Mouse (Mus musculus): ENCODE results near the gene BC025446. TPM values are rescaled to one million over a fixed set of nuclear protein-coding genes. Genes with fewer than 3 reads are reported as not detected.

BC025446 gene
- polyA plus RNA-seq, 1 experiment from 2014 or later, result 28.6 TPM

DNA sequence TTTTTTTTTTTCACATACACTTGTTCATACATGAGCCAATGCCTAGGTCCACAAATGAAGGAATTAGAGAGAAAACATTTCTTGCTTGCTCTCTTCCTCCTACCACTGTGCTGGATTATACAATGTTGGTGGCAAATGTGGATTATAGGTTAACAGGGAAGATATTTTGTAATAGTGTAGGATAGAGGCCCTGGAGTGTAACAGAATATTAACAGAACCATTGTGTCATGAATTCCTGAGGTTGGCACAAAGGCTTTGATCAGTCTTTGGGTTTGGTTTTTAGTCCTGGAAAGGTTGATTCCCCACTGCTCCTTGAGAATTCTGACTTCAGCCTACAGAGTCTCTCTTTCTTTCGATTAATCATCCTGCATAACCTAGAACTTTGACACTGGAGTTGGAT lies 50.5 kb downstream of the BC025446 start:
- 61% methylated on average over 1 of the region's 1 CpGs for WGBS
- DNase-seq (ENCODE audit: low spot score) (no peak), ATAC-seq (replicated peaks; ENCODE audit: low FRiP score, low read depth) (no peak)
- no peak for TF ChIP-seq CTCF (IDR thresholded peaks at IDR 0.05; ENCODE audit: low read depth)
- Histone ChIP-seq H3K4me1 (replicated peaks; ENCODE audit: insufficient read depth, low read length) (no peaks in the 10 kb centered on the region), H3K4me3 (replicated peaks; ENCODE audit: low read depth, low read length) (no peak overlapping the region), H3K27me3 (ENCODE audit: insufficient read depth, low read length) (no peaks in the 10 kb centered on the region), H3K9ac (ENCODE audit: low read depth, low read length) (no peak overlapping the region), H3K9me3 (replicated peaks; ENCODE audit: low read length) (no peaks in the 10 kb centered on the region), H3K36me3 (ENCODE audit: insufficient read depth, low read length) (no peaks in the 10 kb centered on the region), H3K4me2 (ENCODE audit: low read length) (no peak overlapping the region), H3K27ac (no peak overlapping the region)

DNA sequence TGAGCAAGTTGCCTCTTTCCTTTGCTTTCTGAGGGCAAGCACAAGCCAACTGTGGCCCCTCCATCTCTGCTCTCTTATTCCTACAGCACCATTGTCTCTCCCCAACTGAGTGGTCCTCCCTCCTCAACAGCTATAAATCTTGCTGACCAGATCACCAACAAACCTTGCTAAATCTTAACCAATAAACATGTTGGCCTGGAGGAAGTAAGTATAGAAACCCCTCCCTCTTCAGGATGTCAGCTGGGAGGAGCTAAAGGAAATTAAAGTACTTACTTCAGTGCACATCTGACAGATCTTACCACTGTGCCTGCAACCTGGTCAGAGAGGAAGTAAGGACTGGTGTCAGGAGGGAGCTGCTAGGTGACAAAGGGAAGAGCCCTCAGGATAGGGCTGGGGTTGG lies 51.9 kb downstream of the BC025446 start, which contains the start of gene Ly6f:
Ly6f (plus strand) TSS at position 301 of the 400 bp plus-strand sequence.
- H3K36me3 ChIP-seq (ENCODE audit: insufficient read depth, low read length), result no peaks in the 10 kb centered on the region
- no peak within 1 kb of the TSS for H3K27ac ChIP-seq
- no peak for TF ChIP-seq CTCF (IDR thresholded peaks at IDR 0.05; ENCODE audit: low read depth)
- H3K9me3 ChIP-seq (replicated peaks; ENCODE audit: low read length), result no peaks in the 10 kb centered on the region
- no peak within 1 kb of the TSS for H3K4me3 ChIP-seq (replicated peaks; ENCODE audit: low read depth, low read length)
- DNase-seq (ENCODE audit: low spot score), result no peak
- no peak within 1 kb of the TSS for H3K4me2 ChIP-seq (ENCODE audit: low read length)
- no peaks in the 10 kb centered on the region for H3K4me1 ChIP-seq (replicated peaks; ENCODE audit: insufficient read depth, low read length)
- H3K27me3 ChIP-seq (ENCODE audit: insufficient read depth, low read length), result no peaks in the 10 kb centered on the region
- no peak within 1 kb of the TSS for H3K9ac ChIP-seq (ENCODE audit: low read depth, low read length)
- no peak for ATAC-seq (replicated peaks; ENCODE audit: low FRiP score, low read depth)

DNA sequence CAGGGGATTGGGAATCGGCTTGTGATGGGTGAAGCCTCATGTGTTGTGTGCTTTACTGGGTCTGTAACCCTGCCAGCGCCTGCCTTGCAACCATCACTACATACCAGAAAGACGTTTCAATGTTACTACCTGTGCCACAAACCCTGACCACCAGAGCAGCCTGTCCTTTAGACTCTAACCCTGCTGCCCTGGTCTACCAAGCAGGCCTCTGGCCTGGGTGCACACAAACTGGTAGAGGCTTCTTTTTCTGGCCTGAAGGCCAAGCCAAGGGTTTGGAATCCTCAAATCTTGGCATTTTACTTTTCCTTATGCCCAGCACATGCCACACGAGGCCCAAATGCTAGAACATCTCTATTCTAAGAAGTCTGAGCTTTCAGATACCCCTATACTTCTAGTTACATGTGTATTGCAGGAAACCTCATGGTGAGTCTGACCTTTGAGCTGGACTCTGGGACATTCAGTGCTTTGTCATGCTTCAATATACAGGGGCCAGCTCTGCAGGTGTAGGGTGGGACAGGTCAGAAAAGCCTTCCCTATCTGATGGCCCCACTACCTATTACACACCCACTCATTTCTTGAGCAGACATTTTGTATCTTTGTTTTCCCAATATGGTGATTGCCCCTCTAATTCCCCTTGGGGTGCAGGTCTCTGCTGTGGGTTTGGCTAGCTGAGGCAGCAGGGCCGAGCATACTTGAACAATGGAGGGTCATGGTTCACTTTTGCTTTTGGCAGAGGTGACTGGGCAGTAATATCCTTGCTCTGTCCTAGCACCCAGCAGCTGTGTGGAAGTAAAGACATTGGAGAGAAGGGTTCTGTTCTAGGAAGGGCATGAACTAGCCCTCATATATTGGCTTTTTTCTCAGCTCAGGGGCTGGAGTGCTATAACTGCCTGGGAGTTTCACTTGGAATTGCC lies 53.0 kb downstream of the BC025446 start:
- Histone ChIP-seq H3K27me3 (ENCODE audit: insufficient read depth, low read length) (no peaks in the 10 kb centered on the region), H3K4me3 (replicated peaks; ENCODE audit: low read depth, low read length) (no peak overlapping the region), H3K4me2 (ENCODE audit: low read length) (no peak overlapping the region), H3K36me3 (ENCODE audit: insufficient read depth, low read length) (no peaks in the 10 kb centered on the region), H3K4me1 (replicated peaks; ENCODE audit: insufficient read depth, low read length) (no peaks in the 10 kb centered on the region), H3K9ac (ENCODE audit: low read depth, low read length) (no peak overlapping the region), H3K27ac (no peak overlapping the region), H3K9me3 (replicated peaks; ENCODE audit: low read length) (no peaks in the 10 kb centered on the region)
- TF ChIP-seq CTCF (IDR thresholded peaks at IDR 0.05; ENCODE audit: low read depth), result no peak
- 79% methylated on average over 5 of the region's 5 CpGs for WGBS
- peak; percentile 40; the same call in 1 of the 2 replicates for ATAC-seq (replicated peaks; ENCODE audit: low FRiP score, low read depth)
- no peak for DNase-seq (ENCODE audit: low spot score)

DNA sequence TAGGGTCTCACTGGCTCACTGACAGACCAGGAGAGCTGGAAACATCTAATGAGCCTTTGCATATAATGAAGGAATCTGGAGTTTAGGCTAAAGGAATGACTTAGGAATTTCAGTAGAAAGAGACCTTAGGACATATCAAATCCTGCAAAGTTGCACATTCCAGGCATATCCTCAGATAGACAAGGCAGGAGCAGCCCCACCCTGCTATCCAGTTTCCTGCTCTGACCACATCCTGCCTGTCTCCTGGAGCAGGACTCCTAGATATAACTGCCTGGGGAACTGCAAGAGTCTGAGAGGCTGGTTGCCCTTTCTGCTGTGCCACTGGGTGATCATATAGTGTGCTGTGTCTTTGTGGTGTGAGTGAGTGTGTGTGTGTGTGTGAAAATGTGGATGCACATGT lies 54.0 kb downstream of the BC025446 start:
- TF ChIP-seq CTCF (IDR thresholded peaks at IDR 0.05; ENCODE audit: low read depth), result no peak
- H3K27me3 ChIP-seq (ENCODE audit: insufficient read depth, low read length), result no peaks in the 10 kb centered on the region
- no peak overlapping the region for H3K9ac ChIP-seq (ENCODE audit: low read depth, low read length)
- H3K4me1 ChIP-seq (replicated peaks; ENCODE audit: insufficient read depth, low read length), result no peaks in the 10 kb centered on the region
- no peak overlapping the region for H3K4me3 ChIP-seq (replicated peaks; ENCODE audit: low read depth, low read length)
- no peak for DNase-seq (ENCODE audit: low spot score)
- no peaks in the 10 kb centered on the region for H3K9me3 ChIP-seq (replicated peaks; ENCODE audit: low read length)
- H3K4me2 ChIP-seq (ENCODE audit: low read length), result no peak overlapping the region
- H3K36me3 ChIP-seq (ENCODE audit: insufficient read depth, low read length), result no peaks in the 10 kb centered on the region
- no peak overlapping the region for H3K27ac ChIP-seq
- ATAC-seq (replicated peaks; ENCODE audit: low FRiP score, low read depth), result no peak

DNA sequence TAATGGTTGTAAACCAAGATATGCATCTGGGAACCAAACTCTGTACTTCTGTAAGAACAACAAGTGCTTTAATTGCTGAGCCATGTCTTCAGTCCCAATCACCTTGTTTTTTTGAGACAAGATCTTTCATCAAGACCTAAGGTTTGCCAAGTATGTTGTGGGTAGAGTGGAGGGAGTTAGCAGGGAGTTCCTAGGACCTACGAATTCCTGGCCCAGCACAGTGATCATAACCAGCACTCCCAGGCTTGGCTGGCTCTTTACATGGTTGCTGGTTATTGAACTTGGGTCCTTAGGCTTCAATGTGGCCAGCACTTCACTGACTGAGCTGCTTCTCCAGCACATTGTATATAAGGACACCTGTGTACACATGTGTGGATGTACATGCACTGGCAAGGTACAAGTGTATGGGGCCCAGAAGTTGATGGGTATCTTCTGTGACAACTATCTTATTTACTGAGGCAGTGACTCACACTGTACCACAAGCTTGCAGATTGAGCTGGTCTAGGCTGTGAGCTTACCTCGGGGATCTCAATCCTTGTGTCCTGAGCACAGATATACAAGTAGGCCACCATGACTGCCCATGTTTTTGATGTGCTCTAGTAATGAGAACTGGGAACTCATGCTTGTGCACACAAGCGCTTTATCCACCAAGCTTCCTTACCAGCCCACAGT lies 54.7 kb downstream of the BC025446 start:
- H3K9ac ChIP-seq (ENCODE audit: low read depth, low read length), result no peak overlapping the region
- ATAC-seq (replicated peaks; ENCODE audit: low FRiP score, low read depth) (no peak), DNase-seq (ENCODE audit: low spot score) (no peak)
- no peak overlapping the region for H3K4me2 ChIP-seq (ENCODE audit: low read length)
- no peaks in the 10 kb centered on the region for H3K36me3 ChIP-seq (ENCODE audit: insufficient read depth, low read length)
- no peak overlapping the region for H3K4me3 ChIP-seq (replicated peaks; ENCODE audit: low read depth, low read length)
- WGBS, result 75% methylated on average over 3 of the region's 3 CpGs
- H3K4me1 ChIP-seq (replicated peaks; ENCODE audit: insufficient read depth, low read length), result no peaks in the 10 kb centered on the region
- TF ChIP-seq CTCF (IDR thresholded peaks at IDR 0.05; ENCODE audit: low read depth), result no peak
- H3K27me3 ChIP-seq (ENCODE audit: insufficient read depth, low read length), result no peaks in the 10 kb centered on the region
- H3K27ac ChIP-seq, result no peak overlapping the region
- H3K9me3 ChIP-seq (replicated peaks; ENCODE audit: low read length), result no peaks in the 10 kb centered on the region

DNA sequence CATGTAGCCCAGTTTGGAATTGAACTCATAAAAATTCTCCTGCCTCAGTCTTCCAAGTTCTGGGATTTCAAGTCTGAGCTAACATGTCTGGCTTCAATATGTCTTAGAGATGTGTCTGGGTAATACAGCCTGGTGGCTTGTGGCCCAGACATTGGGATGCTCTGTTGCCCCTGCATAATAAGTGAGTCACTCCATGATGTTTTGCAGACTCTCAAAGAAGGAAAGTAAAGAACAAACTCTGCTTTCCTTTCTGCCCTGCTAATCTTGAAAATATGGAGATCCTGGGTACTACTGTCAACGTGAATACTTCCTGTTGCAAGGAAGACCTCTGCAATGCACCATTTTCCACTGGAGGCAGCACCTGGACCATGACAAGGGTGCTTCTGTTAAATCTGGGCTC lies 55.2 kb downstream of the BC025446 start:
- H3K4me2 ChIP-seq (ENCODE audit: low read length), result no peak overlapping the region
- no peaks in the 10 kb centered on the region for H3K9me3 ChIP-seq (replicated peaks; ENCODE audit: low read length)
- no peak for TF ChIP-seq CTCF (IDR thresholded peaks at IDR 0.05; ENCODE audit: low read depth)
- no peak for DNase-seq (ENCODE audit: low spot score)
- 71% methylated on average over 1 of the region's 1 CpGs for WGBS
- H3K4me1 ChIP-seq (replicated peaks; ENCODE audit: insufficient read depth, low read length), result no peaks in the 10 kb centered on the region
- ATAC-seq (replicated peaks; ENCODE audit: low FRiP score, low read depth), result no peak
- no peak overlapping the region for H3K4me3 ChIP-seq (replicated peaks; ENCODE audit: low read depth, low read length)
- no peak overlapping the region for H3K9ac ChIP-seq (ENCODE audit: low read depth, low read length)
- H3K27me3 ChIP-seq (ENCODE audit: insufficient read depth, low read length), result no peaks in the 10 kb centered on the region
- H3K27ac ChIP-seq, result no peak overlapping the region
- H3K36me3 ChIP-seq (ENCODE audit: insufficient read depth, low read length), result no peaks in the 10 kb centered on the region

All from kidney, postnatal 0 days (tissue).